Mouse (Mus musculus): ENCODE measurements around the gene Arnt. TPM values are rescaled to one million over a fixed set of nuclear protein-coding genes. Genes with fewer than 3 reads are reported as not detected.
A peak's percentile ranks its signal among the peaks of the same experiment; 100 is the strongest.
"Not testable (repeated sequence)": the region's sequence is repeated elsewhere in the genome, so short reads cannot be mapped to it uniquely, and the experiment has no call there.

The Arnt gene
- 32.8 and 34.6 TPM in 2 replicates for polyA plus RNA-seq (2015; fragmentation: Nextera tagmentation; extraction: Ambion mirVana)

- no peaks in the 10 kb centered on the region for H3K9me3 ChIP-seq
- peak within 1 kb of the TSS; percentile 86 for H3K9ac ChIP-seq
- H3K4me2 ChIP-seq (replicated peaks), result peak within 1 kb of the TSS; percentile 54
- H3K27me3 ChIP-seq (replicated peaks), result no peaks in the 10 kb centered on the region
- H3K36me3 ChIP-seq, result 0 out of 2 replicates have a peak, but pooled peaks cover 4% of the 10 kb centered on the region
- peak; percentile 100 for ATAC-seq
- no peaks in the 10 kb centered on the region for H3K4me1 ChIP-seq (replicated peaks)
- under 1% methylated on average over 47 of the region's 47 CpGs for WGBS
- H3K27ac ChIP-seq, result peak within 1 kb of the TSS; percentile 85
- peak within 1 kb of the TSS; percentile 91 for H3K4me3 ChIP-seq (replicated peaks)
These were observed at the start of gene Arnt for GRCm38 (mm10) chr3:95434136-95434982. Gene Arnt, plus strand, starts transcription at chr3:95434388.

GRCm38 (mm10) chr3:95385401-95386075 lies 48.6 kb upstream of the Arnt start:
- no peak overlapping the region for H3K4me2 ChIP-seq (replicated peaks)
- H3K9ac ChIP-seq, result no peak overlapping the region
- no peak overlapping the region for H3K4me3 ChIP-seq (replicated peaks)
- no peak for ATAC-seq
- no peaks in the 10 kb centered on the region for H3K27me3 ChIP-seq (replicated peaks)
- no peaks in the 10 kb centered on the region for H3K9me3 ChIP-seq
- 84% methylated on average over 5 of the region's 5 CpGs for WGBS
- no peaks in the 10 kb centered on the region for H3K4me1 ChIP-seq (replicated peaks)
- H3K27ac ChIP-seq, result no peak overlapping the region
- H3K36me3 ChIP-seq, result no peaks in the 10 kb centered on the region

GRCm38 (mm10) chr3:95394385-95394784 lies 39.8 kb upstream of the Arnt start:
- no peak overlapping the region for H3K27ac ChIP-seq
- WGBS, result 83% methylated on average over 4 of the region's 4 CpGs

GRCm38 (mm10) chr3:95402741-95403140 lies 31.4 kb upstream of the Arnt start, which contains the start of gene 4930558C23Rik:
Gene 4930558C23Rik, minus strand, starts transcription at chr3:95402841.
- no peak within 1 kb of the TSS for H3K4me2 ChIP-seq (replicated peaks)
- H3K27ac ChIP-seq, result no peak within 1 kb of the TSS
- ATAC-seq, result no peak
- no peaks in the 10 kb centered on the region for H3K4me1 ChIP-seq (replicated peaks)
- H3K9me3 ChIP-seq, result no peaks in the 10 kb centered on the region
- no peak within 1 kb of the TSS for H3K9ac ChIP-seq
- H3K36me3 ChIP-seq, result no peaks in the 10 kb centered on the region
- no peak within 1 kb of the TSS for H3K4me3 ChIP-seq (replicated peaks)
- no peaks in the 10 kb centered on the region for H3K27me3 ChIP-seq (replicated peaks)
- WGBS, result 86% methylated on average over 3 of the region's 3 CpGs

More at GRCm38 (mm10) chr3:95394385-95394784, 39.8 kb upstream of the Arnt start:
- ATAC-seq, result no peak
- Histone ChIP-seq H3K4me1 (replicated peaks) (no peaks in the 10 kb centered on the region), H3K36me3 (no peaks in the 10 kb centered on the region), H3K9me3 (no peaks in the 10 kb centered on the region), H3K27me3 (replicated peaks) (no peaks in the 10 kb centered on the region), H3K4me2 (replicated peaks) (no peak overlapping the region), H3K4me3 (replicated peaks) (no peak overlapping the region), H3K9ac (no peak overlapping the region)

GRCm38 (mm10) chr3:95407728-95408127 lies 26.5 kb upstream of the Arnt start:
- H3K9me3 ChIP-seq, result no peaks in the 10 kb centered on the region
- H3K4me2 ChIP-seq (replicated peaks), result no peak overlapping the region
- H3K9ac ChIP-seq, result no peak overlapping the region
- ATAC-seq, result no peak
- WGBS, result 84% methylated on average over 1 of the region's 1 CpGs
- H3K4me1 ChIP-seq (replicated peaks), result no peaks in the 10 kb centered on the region
- no peak overlapping the region for H3K27ac ChIP-seq
- H3K4me3 ChIP-seq (replicated peaks), result no peak overlapping the region
- no peaks in the 10 kb centered on the region for H3K27me3 ChIP-seq (replicated peaks)
- no peaks in the 10 kb centered on the region for H3K36me3 ChIP-seq

- ATAC-seq, result no peak
- WGBS, result 90% methylated on average over 2 of the region's 2 CpGs
- Histone ChIP-seq H3K4me3 (replicated peaks) (no peak overlapping the region), H3K4me2 (replicated peaks) (no peak overlapping the region), H3K9ac (no peak overlapping the region), H3K27ac (no peak overlapping the region), H3K36me3 (no peaks in the 10 kb centered on the region), H3K27me3 (replicated peaks) (no peaks in the 10 kb centered on the region), H3K9me3 (no peaks in the 10 kb centered on the region), H3K4me1 (replicated peaks) (no peaks in the 10 kb centered on the region)
These were observed 25.3 kb upstream of the Arnt start for GRCm38 (mm10) chr3:95408852-95409251.

GRCm38 (mm10) chr3:95412268-95412667 lies 21.9 kb upstream of the Arnt start:
- Histone ChIP-seq H3K4me3 (replicated peaks) (no peak overlapping the region), H3K4me1 (replicated peaks) (no peaks in the 10 kb centered on the region), H3K27me3 (replicated peaks) (no peaks in the 10 kb centered on the region), H3K9me3 (no peaks in the 10 kb centered on the region), H3K27ac (no peak overlapping the region), H3K9ac (no peak overlapping the region), H3K36me3 (no peaks in the 10 kb centered on the region), H3K4me2 (replicated peaks) (no peak overlapping the region)
- 83% methylated on average over 1 of the region's 1 CpGs for WGBS
- ATAC-seq, result no peak

- no peaks in the 10 kb centered on the region for H3K27me3 ChIP-seq (replicated peaks)
- H3K27ac ChIP-seq, result no peak overlapping the region
- WGBS, result 88% methylated on average over 6 of the region's 6 CpGs
- no peak overlapping the region for H3K9ac ChIP-seq
- no peak for ATAC-seq
- no peak overlapping the region for H3K4me2 ChIP-seq (replicated peaks)
- H3K4me3 ChIP-seq (replicated peaks), result no peak overlapping the region
- H3K4me1 ChIP-seq (replicated peaks), result no peaks in the 10 kb centered on the region
- no peaks in the 10 kb centered on the region for H3K36me3 ChIP-seq
- H3K9me3 ChIP-seq, result no peaks in the 10 kb centered on the region
These were observed 16.3 kb upstream of the Arnt start for GRCm38 (mm10) chr3:95417866-95418265.

GRCm38 (mm10) chr3:95426476-95426875 lies 7.7 kb upstream of the Arnt start:
- ATAC-seq; H3K4me2 ChIP-seq (replicated peaks); H3K9me3 ChIP-seq; H3K27ac ChIP-seq; H3K4me1 ChIP-seq (replicated peaks); H3K9ac ChIP-seq; H3K4me3 ChIP-seq (replicated peaks); H3K36me3 ChIP-seq; H3K27me3 ChIP-seq (replicated peaks): not testable (repeated sequence)
- 91% methylated on average over 5 of the region's 5 CpGs for WGBS

GRCm38 (mm10) chr3:95427117-95427890 lies 6.9 kb upstream of the Arnt start:
- H3K27me3 ChIP-seq (replicated peaks); H3K27ac ChIP-seq; H3K4me1 ChIP-seq (replicated peaks); H3K9me3 ChIP-seq; H3K36me3 ChIP-seq; H3K9ac ChIP-seq: not testable (repeated sequence)
- peak; percentile 80 for ATAC-seq
- WGBS, result 28% methylated on average over 12 of the region's 33 CpGs
- Histone ChIP-seq H3K4me3 (replicated peaks) (peak overlapping the region; percentile 21; the same call in 1 of the 2 replicates), H3K4me2 (replicated peaks) (peak overlapping the region; percentile 58)

GRCm38 (mm10) chr3:95427891-95428238 lies 6.3 kb upstream of the Arnt start:
- H3K9me3 ChIP-seq; H3K27me3 ChIP-seq (replicated peaks); H3K4me1 ChIP-seq (replicated peaks); H3K36me3 ChIP-seq; H3K27ac ChIP-seq; H3K9ac ChIP-seq: not testable (repeated sequence)
- Histone ChIP-seq H3K4me3 (replicated peaks) (peak overlapping the region; percentile 21; the same call in 1 of the 2 replicates), H3K4me2 (replicated peaks) (peak overlapping the region; percentile 58)
- 14% methylated on average over 16 of the region's 21 CpGs for WGBS
- ATAC-seq, result peak; percentile 63; the same call in 1 of the 2 replicates

GRCm38 (mm10) chr3:95428423-95428822 lies 5.8 kb upstream of the Arnt start:
- not testable (repeated sequence) for H3K27me3 ChIP-seq (replicated peaks); H3K9me3 ChIP-seq; H3K4me2 ChIP-seq (replicated peaks); H3K4me3 ChIP-seq (replicated peaks); H3K27ac ChIP-seq; H3K9ac ChIP-seq; H3K36me3 ChIP-seq; H3K4me1 ChIP-seq (replicated peaks)
- ATAC-seq, result peak; percentile 59
- 64% methylated on average over 6 of the region's 11 CpGs for whole genome bisulfite sequencing
